Mouse (Mus musculus) WW6 (cell line): ENCODE results near the gene Zfp316.
A peak's percentile ranks its signal among the peaks of the same experiment; 100 is the strongest.

Experiments used
- DNase-seq: peaks from one replicate; pipeline ENCODE4 v3.0.0-alpha.2; 2013; ENCODE audit warnings: low read depth, low spot score

The Zfp316 gene

GRCm38 (mm10) chr5:143269363-143270150 is at the start of gene Zfp316:
TSS of gene Zfp316 (minus strand) at chr5:143270022.
- DNase-seq, result no peak

- DNase-seq, result no peak
Measured at GRCm38 (mm10) chr5:143317288-143317610, 47.4 kb upstream of the Zfp316 start.

- no peak for DNase-seq
Measured at GRCm38 (mm10) chr5:143316605-143317287, 46.9 kb upstream of the Zfp316 start.

- DNase-seq, result no peak
Measured at GRCm38 (mm10) chr5:143315514-143315888, 45.7 kb upstream of the Zfp316 start.

- peak; percentile 54 for DNase-seq
Measured at GRCm38 (mm10) chr5:143314730-143315513, 45.1 kb upstream of the Zfp316 start, which contains the start of gene E130309D02Rik. TSS of gene E130309D02Rik (minus strand) at chr5:143315360.

GRCm38 (mm10) chr5:143314183-143314729 is 44.4 kb upstream of the Zfp316 start:
- DNase-seq, result no peak

GRCm38 (mm10) chr5:143311886-143312285 is 42.1 kb upstream of the Zfp316 start:
- DNase-seq, result peak; percentile 80

- no peak for DNase-seq
Measured at GRCm38 (mm10) chr5:143309916-143310315, 40.1 kb upstream of the Zfp316 start.

- no peak for DNase-seq
Measured at GRCm38 (mm10) chr5:143308825-143309224, 39.0 kb upstream of the Zfp316 start.

GRCm38 (mm10) chr5:143304251-143304650 is 34.4 kb upstream of the Zfp316 start:
- no peak for DNase-seq

- DNase-seq, result no peak
Measured at GRCm38 (mm10) chr5:143301296-143301695, 31.5 kb upstream of the Zfp316 start.

GRCm38 (mm10) chr5:143299686-143300085 is 29.9 kb upstream of the Zfp316 start:
- no peak for DNase-seq

GRCm38 (mm10) chr5:143298391-143298790 is 28.6 kb upstream of the Zfp316 start:
- DNase-seq, result no peak

- no peak for DNase-seq
Measured at GRCm38 (mm10) chr5:143297986-143298385, 28.2 kb upstream of the Zfp316 start.

- no peak for DNase-seq
Measured at GRCm38 (mm10) chr5:143295330-143295729, 25.5 kb upstream of the Zfp316 start.

GRCm38 (mm10) chr5:143294862-143295261 is 25.0 kb upstream of the Zfp316 start:
- no peak for DNase-seq

- no peak for DNase-seq
Measured at GRCm38 (mm10) chr5:143293404-143293803, 23.6 kb upstream of the Zfp316 start, which contains the start of gene Zfp853. TSS of gene Zfp853 (minus strand) at chr5:143293623.

GRCm38 (mm10) chr5:143292879-143293278 is 23.1 kb upstream of the Zfp316 start:
- no peak for DNase-seq

GRCm38 (mm10) chr5:143289299-143289698 is 19.5 kb upstream of the Zfp316 start:
- no peak for DNase-seq

- DNase-seq, result no peak
Measured at GRCm38 (mm10) chr5:143288378-143288911, 18.6 kb upstream of the Zfp316 start.

- no peak for DNase-seq
Measured at GRCm38 (mm10) chr5:143287774-143288328, 18.0 kb upstream of the Zfp316 start.
